Mouse (Mus musculus) v-Abl transformed pro-B cells (cell line): Measurements from ENCODE around the gene Gclm.

Source experiments
- in situ Hi-C, 2 experiments: fragments of 400-800 bp; cut with MboI; formaldehyde crosslinking; loops; one replicate each; pipeline ENCODE4 v1.15.1; 2025; ENCODE audit not compliant: unreplicated experiment in 2 of 2

The Gclm gene

DNA sequence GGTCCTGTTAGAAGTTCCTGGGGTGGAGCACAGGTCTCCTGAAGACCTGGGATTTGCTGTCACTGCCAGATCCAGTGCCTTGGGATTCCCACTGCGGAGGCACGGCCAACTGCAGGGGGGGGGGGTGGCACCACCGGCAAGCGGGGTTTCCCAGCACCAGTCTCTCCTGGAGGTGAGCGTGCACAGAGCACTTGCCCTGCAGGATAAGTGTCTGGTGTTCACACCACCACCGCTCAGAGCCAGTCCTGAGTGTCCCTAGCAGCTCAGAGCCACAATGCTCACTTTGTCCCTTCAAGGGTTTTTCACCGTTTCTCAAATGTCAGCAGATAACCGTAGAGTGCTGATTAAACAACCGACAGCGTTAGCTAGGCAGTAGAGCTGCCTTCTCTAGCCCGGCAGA, 71.3 kb downstream of the Gclm start:
- in situ Hi-C loops: no loop called here

DNA sequence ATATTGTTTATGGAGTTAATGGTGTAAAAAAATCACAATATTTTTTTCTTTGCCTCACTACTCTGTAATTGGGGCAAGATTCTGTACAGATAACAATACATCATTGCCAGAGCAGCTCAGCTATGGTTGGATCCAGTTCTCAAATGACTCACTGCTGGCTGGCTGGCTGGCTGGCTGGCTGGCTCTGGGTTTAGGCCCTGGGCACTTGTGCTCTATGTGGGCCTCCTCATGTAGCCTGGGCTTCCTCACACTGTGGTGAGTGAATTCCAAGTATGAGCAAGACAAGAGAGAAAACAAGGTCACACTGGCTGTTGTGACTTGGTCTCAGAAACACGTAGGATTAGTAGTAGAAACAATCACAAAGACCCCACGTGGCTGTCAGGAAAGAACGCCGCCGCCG, 72.0 kb downstream of the Gclm start:
- in situ Hi-C loops: no loop called here
